Mouse (Mus musculus): Measurements from ENCODE around the gene Mgl2. TPM values are rescaled to one million over a fixed set of nuclear protein-coding genes. Genes with fewer than 3 reads are reported as not detected.

Mgl2 gene
- total RNA-seq (2014; rRNA removed) (0.27 TPM in 1 of 2 replicates, not detected in the other), polyA plus RNA-seq (2012; rRNA removed) (0.06 and 0.09 TPM in 2 replicates)

- Histone ChIP-seq H3K4me3 (ENCODE audit: insufficient read depth, low read depth, low read length) (no peak within 1 kb of the TSS), H3K27ac (replicated peaks; ENCODE audit: insufficient read depth, low read depth, low read length) (no peak within 1 kb of the TSS)
Observed at GRCm38 (mm10) chr11:70129926-70130379, at the start of gene Mgl2. Gene Mgl2 (plus strand): TSS chr11:70130329.

GRCm38 (mm10) chr11:70080803-70081590 lies 49.1 kb upstream of the Mgl2 start:
- DNase-seq (ENCODE audit: extremely low read depth, low read depth, low spot score) = no peak
- no peaks in the 10 kb centered on the region for H3K79me2 ChIP-seq (ENCODE audit: control insufficient read depth, insufficient read depth, low read length)
- no peaks in the 10 kb centered on the region for H3K36me3 ChIP-seq (ENCODE audit: control insufficient read depth, insufficient read depth, low read length)
- WGBS = 91% methylated on average over 15 of the region's 15 CpGs
- H3K27me3 ChIP-seq (ENCODE audit: control insufficient read depth, insufficient read depth, low read length) = no peaks in the 10 kb centered on the region
- TF ChIP-seq CTCF (IDR thresholded peaks at IDR 0.05; ENCODE audit: low read depth, low read length) (no peak), POLR2A (IDR thresholded peaks at IDR 0.05; ENCODE audit: extremely low read depth, insufficient read depth, low read length) (no peak)
- H3K9ac ChIP-seq (ENCODE audit: low read depth, low read length) = no peak overlapping the region
- H3K27ac ChIP-seq (replicated peaks; ENCODE audit: insufficient read depth, low read depth, low read length) = no peak overlapping the region
- H3K4me3 ChIP-seq (ENCODE audit: insufficient read depth, low read depth, low read length) = no peak overlapping the region
- H3K4me1 ChIP-seq (ENCODE audit: control insufficient read depth, insufficient read depth, low read length) = peaks cover 9% of the 10 kb centered on the region; the same call in 1 of the 2 replicates

More at GRCm38 (mm10) chr11:70129926-70130379, at the start of gene Mgl2:
- no peak for DNase-seq (ENCODE audit: extremely low read depth, low read depth, low spot score)
- 68% methylated on average over 9 of the region's 9 CpGs for WGBS
- TF ChIP-seq POLR2A (IDR thresholded peaks at IDR 0.05; ENCODE audit: extremely low read depth, insufficient read depth, low read length) (no peak), CTCF (IDR thresholded peaks at IDR 0.05; ENCODE audit: low read depth, low read length) (no peak)
- Histone ChIP-seq H3K27me3 (ENCODE audit: control insufficient read depth, insufficient read depth, low read length) (no peaks in the 10 kb centered on the region), H3K9ac (ENCODE audit: low read depth, low read length) (no peak within 1 kb of the TSS), H3K36me3 (ENCODE audit: control insufficient read depth, insufficient read depth, low read length) (no peaks in the 10 kb centered on the region), H3K79me2 (ENCODE audit: control insufficient read depth, insufficient read depth, low read length) (no peaks in the 10 kb centered on the region), H3K4me1 (ENCODE audit: control insufficient read depth, insufficient read depth, low read length) (no peaks in the 10 kb centered on the region; the same call in 1 of the 2 replicates)

- Histone ChIP-seq H3K27me3 (ENCODE audit: control insufficient read depth, insufficient read depth, low read length) (no peaks in the 10 kb centered on the region), H3K27ac (replicated peaks; ENCODE audit: insufficient read depth, low read depth, low read length) (no peak overlapping the region), H3K4me3 (ENCODE audit: insufficient read depth, low read depth, low read length) (no peak overlapping the region), H3K79me2 (ENCODE audit: control insufficient read depth, insufficient read depth, low read length) (no peaks in the 10 kb centered on the region), H3K9ac (ENCODE audit: low read depth, low read length) (no peak overlapping the region), H3K4me1 (ENCODE audit: control insufficient read depth, insufficient read depth, low read length) (peaks cover 8% of the 10 kb centered on the region; the same call in 1 of the 2 replicates), H3K36me3 (ENCODE audit: control insufficient read depth, insufficient read depth, low read length) (no peaks in the 10 kb centered on the region)
- TF ChIP-seq POLR2A (IDR thresholded peaks at IDR 0.05; ENCODE audit: extremely low read depth, insufficient read depth, low read length) (no peak), CTCF (IDR thresholded peaks at IDR 0.05; ENCODE audit: low read depth, low read length) (no peak)
- WGBS = 88% methylated on average over 8 of the region's 8 CpGs
- DNase-seq (ENCODE audit: extremely low read depth, low read depth, low spot score) = peak; percentile 45
Observed at GRCm38 (mm10) chr11:70084563-70084962, 45.6 kb upstream of the Mgl2 start.

- Histone ChIP-seq H3K36me3 (ENCODE audit: control insufficient read depth, insufficient read depth, low read length) (peaks cover 1% of the 10 kb centered on the region; the same call in 1 of the 2 replicates), H3K27me3 (ENCODE audit: control insufficient read depth, insufficient read depth, low read length) (no peaks in the 10 kb centered on the region), H3K79me2 (ENCODE audit: control insufficient read depth, insufficient read depth, low read length) (peaks cover 4% of the 10 kb centered on the region; the same call in 1 of the 2 replicates), H3K4me1 (ENCODE audit: control insufficient read depth, insufficient read depth, low read length) (peaks cover 23% of the 10 kb centered on the region), H3K9ac (ENCODE audit: low read depth, low read length) (peak within 1 kb of the TSS; percentile 65), H3K4me3 (ENCODE audit: insufficient read depth, low read depth, low read length) (peak within 1 kb of the TSS; percentile 42), H3K27ac (replicated peaks; ENCODE audit: insufficient read depth, low read depth, low read length) (peak within 1 kb of the TSS; percentile 87)
- DNase-seq (ENCODE audit: extremely low read depth, low read depth, low spot score) = peak; percentile 97
- 21% methylated on average over 12 of the region's 12 CpGs for WGBS
- TF ChIP-seq CTCF (IDR thresholded peaks at IDR 0.05; ENCODE audit: low read depth, low read length) (no peak), POLR2A (IDR thresholded peaks at IDR 0.05; ENCODE audit: extremely low read depth, insufficient read depth, low read length) (peak; percentile 58; the same call in 1 of the 2 replicates)
Observed at GRCm38 (mm10) chr11:70091986-70092783, 37.9 kb upstream of the Mgl2 start, which contains the start of gene Asgr2. Gene Asgr2 (plus strand): TSS chr11:70092644.

GRCm38 (mm10) chr11:70097396-70097795 lies 32.7 kb upstream of the Mgl2 start:
- Histone ChIP-seq H3K4me1 (ENCODE audit: control insufficient read depth, insufficient read depth, low read length) (peaks cover 17% of the 10 kb centered on the region), H3K27me3 (ENCODE audit: control insufficient read depth, insufficient read depth, low read length) (no peaks in the 10 kb centered on the region), H3K9ac (ENCODE audit: low read depth, low read length) (no peak overlapping the region), H3K36me3 (ENCODE audit: control insufficient read depth, insufficient read depth, low read length) (peaks cover 7% of the 10 kb centered on the region), H3K4me3 (ENCODE audit: insufficient read depth, low read depth, low read length) (no peak overlapping the region), H3K79me2 (ENCODE audit: control insufficient read depth, insufficient read depth, low read length) (peaks cover 4% of the 10 kb centered on the region; the same call in 1 of the 2 replicates), H3K27ac (replicated peaks; ENCODE audit: insufficient read depth, low read depth, low read length) (no peak overlapping the region)
- DNase-seq (ENCODE audit: extremely low read depth, low read depth, low spot score) = no peak
- 89% methylated on average over 11 of the region's 11 CpGs for WGBS
- TF ChIP-seq POLR2A (IDR thresholded peaks at IDR 0.05; ENCODE audit: extremely low read depth, insufficient read depth, low read length) = no peak
- no peak for TF ChIP-seq CTCF (IDR thresholded peaks at IDR 0.05; ENCODE audit: low read depth, low read length)
